Mouse (Mus musculus): Measurements from ENCODE around the gene Gas1.

DNA sequence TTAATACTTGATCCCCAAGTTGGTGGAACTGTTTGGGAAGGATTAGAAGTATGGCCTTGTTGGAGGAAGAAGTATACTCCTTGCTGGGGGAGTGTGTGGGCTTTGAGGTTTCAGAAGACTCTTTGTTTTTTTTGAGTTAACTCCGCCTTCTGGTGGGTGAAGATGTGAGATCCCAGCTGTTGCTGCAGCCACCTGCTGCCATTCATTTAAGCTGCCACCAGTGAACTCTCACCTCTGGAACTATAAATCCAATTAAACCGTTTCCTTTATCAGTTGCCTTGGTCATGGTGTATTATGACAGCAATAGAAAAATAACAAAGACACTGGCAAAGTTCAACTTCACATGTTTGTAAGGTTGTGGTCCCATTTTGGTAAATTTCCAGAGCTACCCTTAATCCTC lies 46.6 kb upstream of the Gas1 start:
- TF ChIP-seq CTCF (IDR thresholded peaks at IDR 0.05; ENCODE audit: extremely low read depth, insufficient read depth, low read length) (no peak), POLR2A (IDR thresholded peaks at IDR 0.05; ENCODE audit: extremely low read depth, insufficient read depth, low read length) (no peak)

Measured in cortical plate, adult 2 months (tissue).